Mouse (Mus musculus) heart, postnatal 25 days (tissue): ENCODE measurements around the gene Tent5c. TPM values are rescaled to one million over a fixed set of nuclear protein-coding genes. Genes with fewer than 3 reads are reported as not detected.

Experiments used
- DNase-seq: peaks from one replicate; pipeline ENCODE4 v3.0.0; 2022; ENCODE audit warnings: low spot score
- intact Hi-C: fragments of 180-260 bp; cut with DNase I; formaldehyde crosslinking; loops from one replicate; pipeline ENCODE4 v1.15.1; 2025
- total RNA-seq, 2 experiments: library from RNA; stranded (reverse); gene quantifications; 2 replicates each; pipeline ENCODE4 v1.2.3; 2021

Tent5c gene
- total RNA-seq, 2 experiments from 2014 or later: 28.5 to 62.1 TPM

DNA sequence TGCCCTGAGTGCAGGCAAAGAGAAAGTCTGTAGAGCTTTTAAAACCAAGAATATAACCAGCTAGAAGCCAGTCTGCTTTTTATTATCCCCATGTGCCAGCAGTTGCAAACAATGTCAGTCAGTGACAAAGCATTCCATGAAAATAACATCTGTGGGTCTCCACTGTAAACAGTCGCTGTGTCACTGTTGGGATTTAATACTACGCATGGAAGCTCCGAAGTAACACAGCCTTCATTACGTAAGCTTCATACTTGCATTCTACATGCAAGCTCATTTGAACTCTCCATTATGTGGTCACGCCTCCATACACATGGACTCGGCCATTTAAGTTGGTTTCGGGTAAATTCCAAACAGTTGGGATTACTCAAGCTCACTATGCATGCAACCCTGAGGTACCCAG is 77.2 kb downstream of the Tent5c start:
- intact Hi-C loops: no loop called here
- no peak for DNase-seq

DNA sequence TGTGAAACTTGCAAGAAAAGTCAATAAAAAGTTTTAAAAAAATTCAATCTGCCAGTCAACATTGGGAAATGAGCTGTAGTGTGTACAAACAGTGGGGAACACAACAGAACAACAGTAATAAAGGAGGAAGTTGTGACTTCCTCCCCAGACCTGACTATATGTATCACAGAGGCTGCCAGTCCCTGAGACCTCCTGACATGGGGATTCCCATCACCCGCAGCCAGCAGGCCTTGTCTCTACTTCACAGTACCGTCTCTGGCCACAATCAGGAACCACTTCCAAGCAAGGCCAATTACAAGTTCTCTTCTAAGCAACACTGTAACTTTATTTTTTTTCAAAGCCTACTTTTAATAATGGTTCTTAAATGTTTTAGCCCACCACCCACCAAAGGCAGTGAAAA is 79.8 kb downstream of the Tent5c start:
- DNase-seq: no peak
- intact Hi-C loops: no loop called here

DNA sequence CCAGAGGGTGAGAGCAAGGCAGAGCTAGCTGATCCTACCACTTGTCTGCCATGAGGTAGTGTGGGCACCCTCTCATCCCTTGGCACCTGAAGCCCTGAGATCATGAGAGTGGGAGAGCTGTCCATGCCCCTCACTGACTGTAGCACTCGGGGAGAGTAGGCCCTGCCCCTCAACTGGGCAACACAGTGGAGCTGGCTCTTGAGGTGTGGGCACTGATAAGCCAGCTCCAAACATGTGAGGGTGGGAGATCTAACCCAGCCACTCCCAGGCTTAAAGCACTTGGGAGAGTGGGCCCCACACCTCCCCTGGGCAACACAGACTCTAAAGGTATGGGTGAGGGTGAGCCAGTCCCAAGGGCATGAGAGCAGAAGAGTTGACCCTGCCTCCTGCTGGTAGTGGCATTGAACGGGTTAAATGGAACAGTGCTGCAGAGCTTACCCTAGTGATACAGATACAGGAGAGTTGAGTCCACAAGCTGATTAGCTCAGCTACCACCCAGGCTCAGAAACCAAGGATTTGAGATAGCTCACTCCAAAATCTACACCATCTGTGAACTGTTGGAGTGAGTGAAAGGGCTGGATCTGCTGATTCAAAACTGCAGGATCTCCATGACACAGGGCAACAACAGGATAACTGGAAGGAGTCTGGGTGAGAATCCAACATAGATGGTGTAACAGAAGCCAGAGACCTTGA is 80.6 kb downstream of the Tent5c start:
- no peak for DNase-seq
- intact Hi-C loops: no loop called here

DNA sequence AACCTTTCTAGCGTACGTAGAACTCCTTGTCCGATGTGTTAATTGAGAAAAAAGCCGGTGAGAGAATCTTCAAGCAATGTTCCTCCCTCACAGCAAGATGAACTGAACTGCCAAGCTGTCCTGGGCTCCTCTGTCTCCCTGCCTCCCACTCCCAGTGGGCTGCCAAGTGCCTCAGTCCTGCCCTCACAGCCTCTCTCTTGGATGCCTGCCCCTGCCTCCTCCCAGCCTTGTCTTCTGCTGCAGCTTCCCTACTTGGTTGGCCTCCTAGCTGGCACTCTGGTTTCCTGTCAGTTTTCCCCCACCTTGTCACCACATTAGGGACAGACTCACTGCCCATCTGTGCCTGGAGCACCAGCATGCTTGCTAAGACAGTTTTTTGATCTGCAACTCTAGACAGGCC is 86.5 kb downstream of the Tent5c start:
- intact Hi-C loops: no loop called here
- DNase-seq: no peak

Other genes with a start within 250 kb of the Tent5c start
- 10 to 100 TPM; 52.8 to 53.8 TPM for gene Man1a2, start 196.2 kb upstream of the Tent5c start, total RNA-seq